Mouse (Mus musculus) ES-Bruce4 (cell line): Measurements from ENCODE around the gene Dhx9.
"Not testable (repeated sequence)": the region's sequence is repeated elsewhere in the genome, so short reads cannot be mapped to it uniquely, and the experiment has no call there.

Source experiments
- CTCF ChIP-seq: IDR thresholded peaks from one replicate; pipeline ENCODE4 v1.8.1; 2011; ENCODE audit warnings: low read depth, low read length
- EP300 ChIP-seq: IDR thresholded peaks from 2 replicates; pipeline ENCODE4 v1.6.1; 2011; ENCODE audit warnings: low read depth, low read length; ENCODE audit not compliant: insufficient read depth
- POLR2A ChIP-seq: IDR thresholded peaks from one replicate; pipeline ENCODE4 v1.8.1; 2011; ENCODE audit warnings: low read length; ENCODE audit not compliant: insufficient read depth

- not testable (repeated sequence) for TF ChIP-seq CTCF, EP300, POLR2A
Observed at GRCm38 (mm10) chr1:153408296-153408695, 79.2 kb downstream of the Dhx9 start.
